Mouse (Mus musculus) heart, adult 2 months (tissue): Measurements from ENCODE around the gene Nos1. TPM values are rescaled to one million over a fixed set of nuclear protein-coding genes. Genes with fewer than 3 reads are reported as not detected.

Source experiments
- DNase-seq, 2 experiments: peaks; one replicate each; pipeline ENCODE4 v3.0.0; 2021
- H3K27ac ChIP-seq: fragments of 200-600 bp; 2 replicates; pipeline ENCODE4 v1.8.1; 2022
- H3K27me3 ChIP-seq: fragments of 200-500 bp; 2 replicates; pipeline ENCODE4 v1.6.1; 2012; ENCODE audit warnings: mild to moderate bottlenecking, low read length, inconsistent platforms, mixed read lengths; ENCODE audit not compliant: control insufficient read depth, insufficient read depth
- H3K36me3 ChIP-seq: fragments of 200-500 bp; 2 replicates; pipeline ENCODE4 v1.6.1; 2012; ENCODE audit warnings: low read length, inconsistent platforms; ENCODE audit not compliant: control insufficient read depth, insufficient read depth
- H3K4me1 ChIP-seq: fragments of 200-500 bp; 2 replicates; pipeline ENCODE4 v1.6.1; 2011; ENCODE audit warnings: low read length; ENCODE audit not compliant: control insufficient read depth, insufficient read depth
- H3K4me3 ChIP-seq: fragments of 200-600 bp; 2 replicates; pipeline ENCODE4 v1.8.1; 2022
- H3K79me2 ChIP-seq: fragments of 200-500 bp; replicated peaks from 2 replicates; pipeline ENCODE4 v1.6.1; 2012; ENCODE audit warnings: mild to moderate bottlenecking, inconsistent platforms, low read length, moderate library complexity, mixed read lengths; ENCODE audit not compliant: control insufficient read depth, insufficient read depth
- H3K9ac ChIP-seq: fragments of 200-500 bp; 2 replicates; pipeline ENCODE4 v1.6.1; 2012; ENCODE audit warnings: low read depth, mild to moderate bottlenecking, control low read depth, inconsistent platforms, low read length, mixed read lengths
- CTCF ChIP-seq: fragments of 200-600 bp; IDR thresholded peaks from 2 replicates; pipeline ENCODE4 v1.8.1; 2022; ENCODE audit warnings: antibody characterized with exemption, mild to moderate bottlenecking, moderate library complexity
- EP300 ChIP-seq: fragments of 200-500 bp; IDR thresholded peaks from 2 replicates; pipeline ENCODE4 v1.6.1; 2011; ENCODE audit warnings: low read depth, low read length, control low read depth; ENCODE audit not compliant: insufficient read depth
- POLR2A ChIP-seq: fragments of 200-500 bp; IDR thresholded peaks from 2 replicates; pipeline ENCODE4 v1.6.1; 2011; ENCODE audit warnings: mild to moderate bottlenecking, low read depth, low read length, control low read depth; ENCODE audit not compliant: insufficient read depth
- WGBS: fragments of 180-500 bp; shearing (Covaris S2); methylation state at CpG from one replicate; pipeline ENCODE4 v1.1.7; 2018; 5-methylcytosine and 5-hydroxymethylcytosine counted together
- intact Hi-C: fragments of 180-260 bp; cut with DNase I; formaldehyde crosslinking; loops from one replicate; pipeline ENCODE4 v1.15.1; 2025
- long read RNA-seq: library from polyadenylated mRNA; stranded (forward); transcript quantifications from one replicate; pipeline ENCODE4 v2.0.0, GENCODE M21; 2021
- polyA plus RNA-seq: library from polyadenylated mRNA; depleted of rRNA; stranded (reverse); fragments of >200 nt; gene quantifications from 2 replicates; pipeline ENCODE4 v1.2.3, GENCODE M21; 2012; rRNA removed
- total RNA-seq, 2 experiments: library from RNA; stranded (reverse); gene quantifications; 2 replicates each; pipeline ENCODE4 v1.2.3; 2021

Nos1 gene
- under 1 TPM; 0.18 to 0.23 TPM for total RNA-seq
- polyA plus RNA-seq, result 0.18 and 0.47 TPM in 2 replicates
- long read RNA-seq, result 0 reads

DNA sequence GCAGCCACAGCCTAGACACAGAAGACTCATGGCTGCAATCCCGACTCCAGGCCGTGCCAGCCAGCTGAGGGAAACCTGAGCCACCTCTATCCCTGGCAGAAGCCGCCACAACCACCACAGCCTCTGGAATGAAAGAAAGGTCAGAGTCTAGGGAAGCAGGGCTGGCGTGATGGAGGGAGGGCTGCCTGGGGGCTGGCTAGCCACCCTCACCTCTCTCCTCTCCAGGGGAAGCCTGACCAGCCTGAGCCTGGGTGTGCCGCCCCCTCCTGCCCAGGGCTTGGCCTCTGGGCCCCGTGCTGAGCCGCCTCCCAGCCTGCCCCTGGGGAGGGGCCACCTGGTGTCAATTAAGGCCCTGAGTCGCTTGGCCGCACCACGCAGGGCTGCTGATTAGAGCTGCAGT is at the start of gene Nos1:
TSS of gene Nos1 (plus strand) at position 352 of the 400 bp plus-strand sequence.
- intact Hi-C loops, result no loop called here
- Histone ChIP-seq H3K79me2 (no peaks in the 10 kb centered on the region), H3K36me3 (no peaks in the 10 kb centered on the region), H3K27me3 (no peaks in the 10 kb centered on the region), H3K27ac (no peak within 1 kb of the TSS), H3K4me3 (no peak within 1 kb of the TSS), H3K4me1 (no peaks in the 10 kb centered on the region), H3K9ac (no peak within 1 kb of the TSS)
- TF ChIP-seq POLR2A, result no peak
- TF ChIP-seq EP300, result no peak
- TF ChIP-seq CTCF, result no peak
- WGBS, result 21% methylated on average over 10 of the region's 10 CpGs
- DNase-seq, result peak; percentile 26 to 39

DNA sequence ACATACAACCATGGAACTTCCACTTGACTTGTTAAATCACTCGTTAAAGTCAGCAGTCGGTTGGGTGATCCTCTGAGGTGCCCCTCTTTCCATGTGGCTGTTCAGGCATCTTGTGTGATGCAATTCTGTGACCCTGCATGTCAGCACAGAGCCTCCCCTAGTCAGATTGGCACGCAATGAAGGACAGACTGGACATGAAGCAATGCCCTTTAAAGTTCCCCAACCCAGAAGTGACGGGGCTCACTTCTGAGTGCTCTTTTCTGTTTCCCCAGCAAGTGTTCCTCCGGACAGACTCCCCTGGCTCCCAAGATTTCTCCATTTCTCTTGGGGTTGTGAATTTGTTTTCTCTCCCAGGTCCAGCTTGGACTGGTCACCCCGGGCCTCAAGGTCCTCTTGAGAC is 49.5 kb upstream of the Nos1 start:
- TF ChIP-seq EP300, result no peak
- no peak for TF ChIP-seq CTCF
- TF ChIP-seq POLR2A, result no peak
- Histone ChIP-seq H3K36me3 (no peaks in the 10 kb centered on the region), H3K9ac (no peak overlapping the region), H3K27ac (no peak overlapping the region), H3K4me1 (no peaks in the 10 kb centered on the region), H3K27me3 (no peaks in the 10 kb centered on the region), H3K4me3 (no peak overlapping the region), H3K79me2 (no peaks in the 10 kb centered on the region)
- intact Hi-C loops, result no loop called here
- no peak for DNase-seq
- WGBS, result 76% methylated on average over 6 of the region's 6 CpGs

DNA sequence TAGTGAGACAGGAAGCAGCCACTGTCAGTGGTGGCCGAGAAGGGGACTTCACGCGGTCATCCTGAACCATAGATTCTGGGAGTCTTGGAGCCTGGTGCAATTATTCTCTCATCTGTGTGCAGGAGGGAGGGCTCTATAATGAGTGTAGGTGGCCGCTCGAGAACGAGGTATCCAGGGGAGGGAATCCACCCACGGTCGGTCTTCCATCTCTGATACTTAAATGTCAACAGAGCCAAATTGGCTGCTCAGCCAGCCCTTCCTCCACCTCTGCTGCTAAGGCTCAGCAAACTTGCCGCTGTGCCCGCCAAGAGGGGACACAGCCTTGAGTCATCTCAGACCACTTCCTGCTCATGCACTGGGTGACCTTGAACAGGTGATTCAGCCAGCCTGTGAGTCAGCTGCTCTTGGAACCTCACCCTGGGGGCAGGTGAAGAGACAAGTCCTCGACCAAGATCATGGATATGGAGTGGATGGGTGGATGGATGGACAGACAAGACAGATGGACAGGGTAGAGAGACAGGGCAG is 36.1 kb upstream of the Nos1 start:
- no peaks in the 10 kb centered on the region for H3K27me3 ChIP-seq
- no peak overlapping the region for H3K9ac ChIP-seq
- TF ChIP-seq EP300 (no peak), CTCF (no peak), POLR2A (no peak)
- 39% methylated on average over 11 of the region's 11 CpGs for WGBS
- H3K27ac ChIP-seq, result no peak overlapping the region
- H3K4me3 ChIP-seq, result no peak overlapping the region
- H3K36me3 ChIP-seq, result no peaks in the 10 kb centered on the region
- DNase-seq, result peak in 1 of 2 experiments; percentile 3
- no peaks in the 10 kb centered on the region for H3K79me2 ChIP-seq
- intact Hi-C loops, result no loop called here
- no peaks in the 10 kb centered on the region for H3K4me1 ChIP-seq

DNA sequence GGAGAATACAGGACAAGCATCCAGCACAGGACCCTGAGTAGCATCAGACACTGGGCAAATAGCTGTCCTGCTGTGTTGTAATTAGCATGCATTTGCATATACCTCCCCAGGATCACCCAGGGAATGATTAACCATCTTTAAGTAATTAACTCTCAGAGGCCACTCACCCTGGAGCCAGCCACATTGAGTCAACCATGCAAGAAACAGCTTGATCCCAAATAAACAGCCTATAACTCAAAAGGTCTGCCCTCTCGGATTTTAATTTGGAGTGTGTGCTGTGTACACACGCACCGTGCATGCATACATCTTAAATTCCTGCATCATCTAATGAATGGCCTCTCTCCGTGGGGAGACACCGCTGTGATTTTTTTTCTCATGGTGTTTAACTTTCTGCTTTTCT is 31.5 kb upstream of the Nos1 start:
- intact Hi-C loops, result no loop called here
- Histone ChIP-seq H3K9ac (no peak overlapping the region), H3K27me3 (no peaks in the 10 kb centered on the region), H3K4me1 (no peaks in the 10 kb centered on the region), H3K79me2 (no peaks in the 10 kb centered on the region), H3K27ac (no peak overlapping the region), H3K4me3 (no peak overlapping the region), H3K36me3 (no peaks in the 10 kb centered on the region)
- no peak for DNase-seq
- WGBS, result 58% methylated on average over 5 of the region's 5 CpGs
- TF ChIP-seq EP300 (no peak), POLR2A (no peak), CTCF (no peak)

DNA sequence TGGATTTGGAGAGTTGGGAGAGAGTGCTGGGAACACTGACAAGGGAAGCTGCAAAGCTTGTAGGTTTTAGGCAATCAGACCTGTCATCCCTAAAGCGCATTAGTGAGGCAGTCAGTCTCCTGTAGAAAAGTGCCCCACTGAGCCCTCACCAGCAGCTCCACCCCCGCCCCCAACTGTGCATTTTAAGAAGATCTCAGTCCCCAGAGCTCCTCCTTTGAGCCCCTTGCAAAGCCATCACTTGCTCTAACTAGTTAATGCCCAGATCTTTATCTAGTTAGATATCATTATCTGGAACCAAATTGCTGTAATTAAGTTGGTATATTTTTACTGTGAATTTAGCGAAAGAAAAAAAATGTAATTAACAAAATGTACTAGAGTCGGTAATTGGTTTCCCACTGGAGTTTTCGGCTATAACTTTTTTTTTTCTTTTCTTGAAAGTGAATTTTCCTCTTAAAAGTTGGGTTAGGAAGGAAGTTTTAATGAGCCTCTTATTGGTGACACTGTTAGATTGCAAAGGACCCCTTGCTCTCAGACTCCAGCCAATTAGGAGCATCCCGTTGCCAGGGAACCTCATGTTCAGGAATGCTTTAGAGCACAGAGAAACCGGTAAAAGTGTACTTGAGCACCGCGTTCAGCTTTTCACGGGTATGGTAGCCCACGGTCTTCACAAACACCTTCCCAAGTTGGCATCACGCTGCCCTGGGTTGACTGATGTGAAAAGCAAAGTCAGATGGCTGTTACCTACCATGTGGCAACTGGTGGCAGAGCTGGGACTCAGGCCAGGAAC is 22.9 kb upstream of the Nos1 start:
- DNase-seq, result no peak

More for the DNA sequence above, 22.9 kb upstream of the Nos1 start:
- 36% methylated on average over 12 of the region's 12 CpGs for WGBS
- H3K9ac ChIP-seq, result no peak overlapping the region
- no peak overlapping the region for H3K27ac ChIP-seq
- no peak for TF ChIP-seq POLR2A
- TF ChIP-seq CTCF, result no peak
- no peak for TF ChIP-seq EP300
- no peaks in the 10 kb centered on the region for H3K36me3 ChIP-seq
- H3K4me3 ChIP-seq, result no peak overlapping the region
- H3K79me2 ChIP-seq, result no peaks in the 10 kb centered on the region
- intact Hi-C loops, result no loop called here
- no peaks in the 10 kb centered on the region for H3K4me1 ChIP-seq
- no peaks in the 10 kb centered on the region for H3K27me3 ChIP-seq
